Comparison of ENCODE assay signal across 8 mouse cellular contexts in genomic region chr10:63382372-63383279, GRCm38 (mm10). TPM values are rescaled to one million over a fixed set of nuclear protein-coding genes. Genes with fewer than 3 reads are reported as not detected.
DNase-seq lines count a peak whose midpoint lies in the region; ATAC-seq lines count a peak whose summit lies in the region.

Gene Dnajc12 (plus strand): TSS chr10:63382443.

- H3K9me3 ChIP-seq in heart, embryonic 10.5 days = no peaks in the 10 kb centered on the region
- no peaks in the 10 kb centered on the region for H3K9me3 ChIP-seq in kidney, embryonic 15.5 days (replicated peaks)

- peak; percentile 97 for ATAC-seq in erythroblast, adult 5-6 weeks (replicated peaks; ENCODE audit: low FRiP score, poor library complexity, severe bottlenecking)
- peak; percentile 92 for ATAC-seq in kidney, embryonic 15.5 days (replicated peaks; ENCODE audit: low FRiP score)
- peak; percentile 95 for ATAC-seq in monocyte, adult 5-6 weeks (replicated peaks; ENCODE audit: insufficient number of reproducible peaks, low FRiP score, low TSS enrichment, poor library complexity, severe bottlenecking)

- H3K9ac ChIP-seq in kidney, embryonic 15.5 days = peak within 1 kb of the TSS; percentile 49

- H3K27me3 ChIP-seq in heart, embryonic 10.5 days (ENCODE audit: insufficient read depth, poor library complexity, severe bottlenecking) = no peaks in the 10 kb centered on the region
- peaks cover 9% of the 10 kb centered on the region for H3K27me3 ChIP-seq in kidney, embryonic 15.5 days

- under 1% methylated on average over 28 of the region's 28 CpGs for WGBS in heart, embryonic 10.5 days
- under 1% methylated on average over 28 of the region's 28 CpGs for WGBS in kidney, embryonic 15.5 days

- H3K36me3 ChIP-seq in heart, embryonic 10.5 days = no peaks in the 10 kb centered on the region
- H3K36me3 ChIP-seq in kidney, embryonic 15.5 days = no peaks in the 10 kb centered on the region

- peak within 1 kb of the TSS; percentile 85 for H3K4me2 ChIP-seq in kidney, embryonic 15.5 days

- no peaks in the 10 kb centered on the region for H3K4me1 ChIP-seq in heart, embryonic 10.5 days
- H3K4me1 ChIP-seq in kidney, embryonic 15.5 days = peaks cover 8% of the 10 kb centered on the region; the same call in 1 of the 2 replicates

- peak; percentile 81 to 87 for DNase-seq in B cell, adult 2 months
- peak; percentile 100 for DNase-seq in brain, adult 2 months (ENCODE audit: low read depth, low spot score)
- peak; percentile 96 for DNase-seq in heart, embryonic 10.5 days (ENCODE audit: low spot score)
- peak; percentile 87 for DNase-seq in liver
- peak; percentile 79 to 84 for DNase-seq in spleen, postnatal 4 days (ENCODE audit: low spot score in 2 of 2)

- peak within 1 kb of the TSS; percentile 83 for H3K27ac ChIP-seq in heart, embryonic 10.5 days
- H3K27ac ChIP-seq in kidney, embryonic 15.5 days = no peak within 1 kb of the TSS

- peak within 1 kb of the TSS; percentile 70 for H3K4me3 ChIP-seq in heart, embryonic 10.5 days
- peak within 1 kb of the TSS; percentile 49 for H3K4me3 ChIP-seq in kidney, embryonic 15.5 days (replicated peaks)

RNA-seq across cellular contexts. Expression of gene Dnajc12, which starts in this region (rescaled TPM):
- 2.3 and 4.8 TPM in 2 replicates for total RNA-seq in erythroblast, adult 5-6 weeks (2015; ENCODE audit: low replicate concordance)
- 0.51 and 0.98 TPM in 2 replicates for total RNA-seq in erythroblast, adult 5-6 weeks (2017; ENCODE audit: low replicate concordance)
- polyA plus RNA-seq in heart, embryonic 10.5 days (2016; fragmentation: Nextera tagmentation; extraction: Ambion mirVana) = 6.7 and 10.8 TPM in 2 replicates
- polyA plus RNA-seq in kidney, embryonic 15.5 days (2015; fragmentation: Nextera tagmentation; extraction: Ambion mirVana) = 12.3 and 12.5 TPM in 2 replicates
- 0.53 to 7.0 TPM (median 0.95 TPM) in 3 replicates for total RNA-seq in monocyte, adult 5-6 weeks (2017)
